Mouse (Mus musculus) embryonic facial prominence, embryonic 14.5 days (tissue): Measurements from ENCODE around the gene 9130023H24Rik. TPM values are rescaled to one million over a fixed set of nuclear protein-coding genes. Genes with fewer than 3 reads are reported as not detected.
A peak's percentile ranks its signal among the peaks of the same experiment; 100 is the strongest.

Experiments
- ATAC-seq: fragments of 200-750 bp; cut with Nextera tagmentation; 2 replicates; pipeline ENCODE4 v1.8.0; 2017; ENCODE audit warnings: low read depth, moderate number of reproducible peaks, moderate TSS enrichment
- DNase-seq: peaks from one replicate; pipeline ENCODE4 v3.0.0-alpha.2; 2015; ENCODE audit warnings: low spot score
- H3K27ac ChIP-seq: fragments of 300-500 bp; sonication (generic); replicated peaks from 2 replicates; pipeline ENCODE4 v1.5.1; 2014; ENCODE audit warnings: low read depth, mild to moderate bottlenecking, low read length, moderate library complexity
- H3K27me3 ChIP-seq: fragments of 300-500 bp; sonication (generic); replicated peaks from 2 replicates; pipeline ENCODE4 v1.6.1; 2014; ENCODE audit warnings: low read length; ENCODE audit not compliant: control insufficient read depth, insufficient read depth
- H3K36me3 ChIP-seq: fragments of 300-500 bp; sonication (generic); 2 replicates; pipeline ENCODE4 v1.6.1; 2014; ENCODE audit warnings: low read length, mixed read lengths; ENCODE audit not compliant: control insufficient read depth, insufficient read depth
- H3K4me1 ChIP-seq: fragments of 300-500 bp; sonication (generic); 2 replicates; pipeline ENCODE4 v1.6.1; 2014; ENCODE audit warnings: antibody characterized with exemption, low read length; ENCODE audit not compliant: control insufficient read depth, insufficient read depth
- H3K4me2 ChIP-seq: fragments of 300-500 bp; sonication (generic); 2 replicates; pipeline ENCODE4 v1.6.1; 2014; ENCODE audit warnings: low read depth, mild to moderate bottlenecking, low read length, moderate library complexity, mixed read lengths
- H3K4me3 ChIP-seq: fragments of 300-500 bp; sonication (generic); 2 replicates; pipeline ENCODE4 v1.5.1; 2014; ENCODE audit warnings: low read depth, mild to moderate bottlenecking, low read length
- H3K9ac ChIP-seq: fragments of 300-500 bp; sonication (generic); 2 replicates; pipeline ENCODE4 v1.6.1; 2014; ENCODE audit warnings: low read depth, mild to moderate bottlenecking, low read length, moderate library complexity, mixed read lengths
- H3K9me3 ChIP-seq: fragments of 300-500 bp; sonication (generic); 2 replicates; pipeline ENCODE4 v1.6.1; 2016; ENCODE audit warnings: low read length; ENCODE audit not compliant: control insufficient read depth
- WGBS: fragments of 180-500 bp; shearing (Covaris S2); extraction: QIAGEN DNeasy Blood & Tissue Kit; methylation state at CpG from one replicate; pipeline ENCODE4 v1.1.7; 2014; 5-methylcytosine and 5-hydroxymethylcytosine counted together
- polyA plus RNA-seq: library from polyadenylated mRNA; unstranded; fragments of >200 nt; fragmentation: Nextera tagmentation; extraction: Ambion mirVana; gene quantifications from 2 replicates; pipeline ENCODE4 v1.2.1, GENCODE M21; 2014

9130023H24Rik gene
- polyA plus RNA-seq, 1 experiment from 2014 or later = 8.4 TPM

DNA sequence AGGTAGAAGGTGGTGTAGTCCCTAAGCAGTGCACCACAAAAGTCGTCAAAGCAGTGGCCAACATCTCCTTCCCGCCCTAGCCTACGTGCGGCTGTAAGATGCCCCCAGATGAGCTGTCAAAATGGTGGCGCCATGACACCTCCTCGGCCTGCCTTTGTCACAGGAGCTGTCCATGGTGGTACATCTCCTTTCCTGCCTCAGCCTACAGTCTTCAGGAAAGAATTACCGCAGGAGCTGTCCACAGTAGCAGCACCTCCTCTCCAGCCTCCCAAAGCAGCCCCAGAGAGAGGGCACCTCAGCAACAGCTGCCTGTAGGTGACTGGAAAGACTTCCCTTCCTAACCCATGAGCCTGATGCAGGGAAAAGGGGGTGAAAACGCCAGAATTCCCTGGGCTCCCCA lies 6.1 kb downstream of the 9130023H24Rik start:
- no peak overlapping the region for H3K9ac ChIP-seq
- DNase-seq (no peak), ATAC-seq (no peak)
- no peaks in the 10 kb centered on the region for H3K27me3 ChIP-seq
- H3K36me3 ChIP-seq = no peaks in the 10 kb centered on the region
- no peak overlapping the region for H3K4me3 ChIP-seq
- 38% methylated on average over 8 of the region's 8 CpGs for WGBS
- H3K27ac ChIP-seq = no peak overlapping the region
- no peaks in the 10 kb centered on the region for H3K4me1 ChIP-seq
- no peak overlapping the region for H3K4me2 ChIP-seq
- H3K9me3 ChIP-seq = 0 out of 2 replicates have a peak, but pooled peaks cover under 1% of the 10 kb centered on the region

DNA sequence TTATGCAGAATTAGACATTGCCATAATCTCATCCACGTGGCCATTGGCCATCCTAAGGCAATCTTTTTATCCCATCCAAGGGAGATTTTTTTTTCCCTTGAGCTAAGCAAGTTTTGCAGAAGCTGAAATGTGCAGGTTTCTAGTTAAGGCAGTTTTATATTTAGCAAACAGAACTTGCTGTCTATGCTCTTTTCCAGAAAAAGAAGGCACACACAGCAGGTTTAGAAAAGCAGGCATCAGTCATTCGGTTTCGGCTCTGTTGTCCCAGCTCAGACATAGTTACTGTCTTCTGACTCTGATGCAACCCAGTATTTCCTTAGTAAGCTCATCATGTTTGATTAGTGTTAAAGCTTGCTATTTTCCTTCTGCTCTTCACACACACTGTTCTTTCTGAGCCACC lies 16.9 kb downstream of the 9130023H24Rik start:
- H3K4me1 ChIP-seq = no peaks in the 10 kb centered on the region
- WGBS = 84% methylated on average over 3 of the region's 3 CpGs
- DNase-seq = no peak

DNA sequence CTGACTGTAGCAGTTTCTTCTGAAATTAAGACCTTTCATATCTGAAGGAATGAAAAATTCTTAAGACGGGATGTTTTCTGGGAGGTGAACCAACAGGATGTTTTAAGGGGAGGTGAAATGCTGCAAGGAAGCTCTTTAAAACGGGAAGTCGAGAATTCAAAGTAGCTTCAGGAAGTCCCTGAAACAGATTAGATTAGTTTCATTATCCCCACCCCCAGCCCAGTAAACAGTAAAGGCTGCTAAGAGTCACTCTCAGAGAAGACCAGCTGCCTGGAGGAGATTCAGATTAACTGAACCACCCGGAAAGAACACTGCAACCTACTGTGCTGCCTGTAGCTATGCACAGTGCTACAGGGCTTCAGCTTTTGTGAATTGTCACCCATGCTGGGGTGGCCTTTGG lies 17.9 kb downstream of the 9130023H24Rik start:
- 75% methylated on average over 4 of the region's 4 CpGs for WGBS
- Histone ChIP-seq H3K4me1 (no peaks in the 10 kb centered on the region), H3K27ac (no peak overlapping the region), H3K27me3 (no peaks in the 10 kb centered on the region), H3K9me3 (no peaks in the 10 kb centered on the region), H3K4me3 (no peak overlapping the region), H3K4me2 (no peak overlapping the region), H3K9ac (no peak overlapping the region), H3K36me3 (no peaks in the 10 kb centered on the region)
- ATAC-seq = no peak
- DNase-seq = no peak

More for the DNA sequence above, 16.9 kb downstream of the 9130023H24Rik start:
- H3K4me3 ChIP-seq = no peak overlapping the region
- no peak for ATAC-seq
- no peaks in the 10 kb centered on the region for H3K9me3 ChIP-seq
- no peak overlapping the region for H3K27ac ChIP-seq
- H3K27me3 ChIP-seq = no peaks in the 10 kb centered on the region
- no peak overlapping the region for H3K4me2 ChIP-seq
- H3K9ac ChIP-seq = no peak overlapping the region
- H3K36me3 ChIP-seq = no peaks in the 10 kb centered on the region

DNA sequence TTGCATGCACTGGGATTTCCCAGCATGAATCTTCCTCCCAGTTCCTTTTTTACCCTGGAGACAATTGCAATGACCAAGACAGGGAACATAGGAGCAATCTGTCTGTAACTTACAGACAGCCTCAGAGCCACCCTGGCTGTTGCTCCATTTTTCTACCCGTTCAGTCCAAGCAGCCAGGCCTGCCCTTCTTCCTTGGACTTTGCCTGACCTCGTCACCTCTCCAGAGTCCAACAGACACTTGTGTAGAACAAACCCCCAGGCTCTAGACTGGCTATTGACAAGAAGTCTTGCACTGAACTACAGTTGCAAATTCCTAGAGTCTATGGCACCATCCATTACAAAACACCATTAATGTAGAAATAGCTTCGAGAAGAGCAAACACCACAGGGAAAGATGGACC lies 28.0 kb downstream of the 9130023H24Rik start:
- H3K4me3 ChIP-seq = no peak overlapping the region
- DNase-seq = no peak
- H3K9me3 ChIP-seq = no peaks in the 10 kb centered on the region
- no peaks in the 10 kb centered on the region for H3K27me3 ChIP-seq
- H3K36me3 ChIP-seq = no peaks in the 10 kb centered on the region
- 45% methylated on average over 3 of the region's 3 CpGs for WGBS
- no peaks in the 10 kb centered on the region for H3K4me1 ChIP-seq
- ATAC-seq = no peak
- no peak overlapping the region for H3K9ac ChIP-seq
- H3K27ac ChIP-seq = no peak overlapping the region
- no peak overlapping the region for H3K4me2 ChIP-seq

DNA sequence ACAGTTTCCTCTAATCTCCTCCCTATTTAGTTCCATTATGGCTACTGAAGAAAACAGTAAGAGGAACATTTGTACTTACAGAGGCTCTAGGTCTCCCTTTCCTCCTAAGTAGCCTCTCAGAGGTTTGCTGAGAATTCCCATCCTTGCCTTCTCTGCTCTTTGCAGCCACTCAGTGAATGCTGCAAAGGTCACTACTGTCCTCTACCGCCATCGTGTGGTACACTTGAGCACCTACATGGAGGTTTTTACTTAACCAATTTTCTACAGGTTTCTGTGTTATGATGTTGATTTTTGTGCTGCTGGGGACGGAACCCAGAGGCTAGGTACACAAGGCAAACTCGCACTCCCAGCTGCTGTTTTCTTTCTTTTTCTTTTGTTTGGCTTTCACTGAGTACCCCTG lies 29.6 kb downstream of the 9130023H24Rik start:
- Histone ChIP-seq H3K4me1 (no peaks in the 10 kb centered on the region), H3K4me2 (no peak overlapping the region), H3K27me3 (no peaks in the 10 kb centered on the region), H3K36me3 (no peaks in the 10 kb centered on the region), H3K4me3 (no peak overlapping the region), H3K9ac (no peak overlapping the region), H3K9me3 (no peaks in the 10 kb centered on the region), H3K27ac (no peak overlapping the region)
- WGBS = 7% methylated on average over 4 of the region's 4 CpGs
- DNase-seq = peak; percentile 82
- ATAC-seq = no peak

DNA sequence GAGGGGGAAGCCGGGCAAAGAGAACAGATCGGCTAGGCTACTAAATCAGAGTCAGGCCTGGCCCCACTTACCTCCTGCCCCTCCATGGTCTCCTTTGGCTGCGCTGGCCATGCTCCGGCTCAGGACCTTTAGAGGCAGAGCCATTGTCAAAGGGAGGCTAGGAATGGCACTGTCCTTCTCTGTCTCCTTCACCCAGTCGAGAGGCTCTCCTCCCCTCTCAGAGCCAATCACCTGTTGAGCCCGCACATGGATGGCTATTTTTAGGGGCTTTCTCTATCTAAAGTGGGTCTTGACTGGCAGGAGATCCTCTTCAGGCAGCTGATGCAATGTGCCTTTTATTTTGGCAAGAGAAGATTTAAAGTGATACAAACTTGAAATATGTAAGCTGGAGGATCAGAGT lies 31.7 kb downstream of the 9130023H24Rik start, which contains the start of gene Cox6a2:
TSS of gene Cox6a2 (minus strand) at position 236 of the 400 bp plus-strand sequence.
- Histone ChIP-seq H3K9ac (no peak within 1 kb of the TSS), H3K27me3 (no peaks in the 10 kb centered on the region), H3K4me3 (no peak within 1 kb of the TSS), H3K4me2 (no peak within 1 kb of the TSS), H3K36me3 (no peaks in the 10 kb centered on the region), H3K4me1 (no peaks in the 10 kb centered on the region), H3K27ac (no peak within 1 kb of the TSS), H3K9me3 (no peaks in the 10 kb centered on the region)
- ATAC-seq (no peak), DNase-seq (no peak)
- whole genome bisulfite sequencing = 89% methylated on average over 6 of the region's 6 CpGs

DNA sequence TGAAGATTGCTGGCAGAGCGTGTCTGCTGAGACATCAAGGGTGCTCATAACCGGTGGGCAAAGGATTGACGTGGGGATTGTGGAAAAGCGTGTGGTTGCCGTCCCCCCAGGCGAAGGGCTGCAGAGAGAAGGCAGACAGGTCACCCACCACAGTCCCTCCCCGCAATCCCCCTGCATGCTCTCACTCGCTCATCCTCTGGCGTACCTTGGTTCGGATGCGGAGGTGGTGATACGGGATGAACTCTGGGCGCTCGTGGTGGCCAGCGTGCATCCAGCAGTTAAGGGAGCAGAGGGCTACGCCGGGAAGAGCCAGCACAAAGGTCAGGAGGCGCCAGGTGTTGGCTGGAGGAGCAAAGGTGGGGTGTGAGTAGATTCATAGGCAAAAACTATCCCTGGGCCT lies 32.1 kb downstream of the 9130023H24Rik start:
- H3K9me3 ChIP-seq = no peaks in the 10 kb centered on the region
- ATAC-seq = no peak
- 77% methylated on average over 18 of the region's 18 CpGs for WGBS

DNA sequence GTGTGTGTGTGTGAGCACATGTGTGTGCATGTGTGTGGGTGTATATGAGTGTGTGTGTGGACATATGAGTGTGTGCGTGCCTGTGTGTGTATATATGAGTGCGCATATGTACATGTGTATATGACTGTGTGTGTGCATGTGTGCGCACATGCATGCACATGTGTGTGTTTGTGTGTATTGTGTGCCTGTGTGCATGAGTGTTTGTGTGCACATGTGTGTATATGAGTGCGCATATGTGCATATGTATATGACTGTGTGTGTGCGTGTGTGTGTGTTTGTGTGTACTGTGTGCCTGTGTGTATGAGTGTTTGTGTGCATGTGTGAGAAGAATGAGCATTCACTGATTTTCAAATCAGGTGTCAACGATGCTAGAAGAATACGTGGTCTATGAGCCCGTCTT lies 33.7 kb downstream of the 9130023H24Rik start:
- no peak for ATAC-seq
- H3K27ac ChIP-seq = no peak overlapping the region
- no peak overlapping the region for H3K4me2 ChIP-seq
- no peaks in the 10 kb centered on the region for H3K9me3 ChIP-seq
- no peak for DNase-seq
- H3K9ac ChIP-seq = no peak overlapping the region
- no peaks in the 10 kb centered on the region for H3K36me3 ChIP-seq
- H3K27me3 ChIP-seq = no peaks in the 10 kb centered on the region
- WGBS = 89% methylated on average over 8 of the region's 8 CpGs
- H3K4me3 ChIP-seq = no peak overlapping the region
- H3K4me1 ChIP-seq = no peaks in the 10 kb centered on the region

More for the DNA sequence above, 32.1 kb downstream of the 9130023H24Rik start:
- Histone ChIP-seq H3K27ac (no peak overlapping the region), H3K27me3 (no peaks in the 10 kb centered on the region), H3K4me3 (no peak overlapping the region), H3K4me2 (no peak overlapping the region), H3K36me3 (no peaks in the 10 kb centered on the region), H3K9ac (no peak overlapping the region), H3K4me1 (no peaks in the 10 kb centered on the region)
- DNase-seq = no peak

DNA sequence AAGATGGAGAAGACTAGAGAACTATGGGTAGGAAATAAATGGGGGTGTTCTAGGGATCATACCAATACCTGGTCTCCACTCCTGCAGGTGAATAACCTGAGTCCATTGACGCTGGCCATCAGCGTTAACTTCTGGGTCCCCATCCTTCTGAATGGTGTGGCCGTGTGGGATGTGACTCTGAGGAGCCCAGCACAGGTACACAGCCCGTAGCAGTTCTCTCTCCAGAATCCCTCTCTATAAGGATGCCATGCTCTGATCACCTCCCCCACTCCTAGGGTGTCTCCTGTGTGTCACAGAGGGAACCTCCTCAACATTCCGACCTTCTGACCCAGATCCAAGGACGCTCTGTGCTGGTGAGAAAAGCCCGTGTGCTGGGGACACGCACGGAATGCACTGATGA lies 34.8 kb downstream of the 9130023H24Rik start:
- no peak overlapping the region for H3K4me3 ChIP-seq
- no peaks in the 10 kb centered on the region for H3K4me1 ChIP-seq
- H3K9me3 ChIP-seq = no peaks in the 10 kb centered on the region
- no peak overlapping the region for H3K9ac ChIP-seq
- no peak for DNase-seq
- 83% methylated on average over 9 of the region's 9 CpGs for WGBS
- H3K27ac ChIP-seq = no peak overlapping the region
- H3K36me3 ChIP-seq = no peaks in the 10 kb centered on the region
- ATAC-seq = no peak
- H3K27me3 ChIP-seq = no peaks in the 10 kb centered on the region
- no peak overlapping the region for H3K4me2 ChIP-seq
